Mouse (Mus musculus): Measurements from ENCODE around the gene Jazf1. TPM values are rescaled to one million over a fixed set of nuclear protein-coding genes. Genes with fewer than 3 reads are reported as not detected.

Jazf1 gene
- polyA plus RNA-seq, 1 experiment from 2014 or later = 12.6 TPM

DNA sequence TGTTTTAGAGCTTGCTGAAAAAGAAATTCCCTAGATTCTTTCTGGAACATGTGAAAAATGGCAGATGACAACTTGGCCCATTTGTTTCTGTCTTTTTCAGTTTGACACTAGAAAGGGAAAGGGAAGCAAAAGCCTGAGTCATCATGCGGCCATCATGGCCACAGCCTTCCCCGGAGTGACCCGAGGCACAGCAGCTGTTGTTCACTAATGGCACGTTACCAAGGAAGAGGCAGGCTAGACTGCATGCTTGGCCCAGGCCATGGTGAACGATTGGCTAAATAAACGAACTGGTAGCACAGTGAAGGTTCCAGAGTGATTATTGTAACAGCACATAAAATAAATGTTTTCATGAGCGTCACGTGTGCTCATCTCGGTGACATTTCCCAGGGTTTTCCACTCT lies 114.0 kb downstream of the Jazf1 start:
- Histone ChIP-seq H3K4me1 (ENCODE audit: control insufficient read depth, insufficient read depth, low read length) (peaks cover 11% of the 10 kb centered on the region), H3K4me2 (ENCODE audit: low read depth, low read length) (no peak overlapping the region), H3K27me3 (ENCODE audit: control insufficient read depth, insufficient read depth, low read length) (no peaks in the 10 kb centered on the region), H3K9ac (ENCODE audit: low read length) (no peak overlapping the region), H3K9me3 (replicated peaks; ENCODE audit: control insufficient read depth, low read length) (no peaks in the 10 kb centered on the region), H3K4me3 (ENCODE audit: low read length) (no peak overlapping the region), H3K36me3 (ENCODE audit: control insufficient read depth, insufficient read depth) (no peaks in the 10 kb centered on the region), H3K27ac (ENCODE audit: low read length) (no peak overlapping the region)
- 69% methylated on average over 9 of the region's 9 CpGs for WGBS
- ATAC-seq (replicated peaks; ENCODE audit: extremely low read depth, insufficient read depth, low FRiP score) = no peak; the same call in 1 of the 2 replicates

DNA sequence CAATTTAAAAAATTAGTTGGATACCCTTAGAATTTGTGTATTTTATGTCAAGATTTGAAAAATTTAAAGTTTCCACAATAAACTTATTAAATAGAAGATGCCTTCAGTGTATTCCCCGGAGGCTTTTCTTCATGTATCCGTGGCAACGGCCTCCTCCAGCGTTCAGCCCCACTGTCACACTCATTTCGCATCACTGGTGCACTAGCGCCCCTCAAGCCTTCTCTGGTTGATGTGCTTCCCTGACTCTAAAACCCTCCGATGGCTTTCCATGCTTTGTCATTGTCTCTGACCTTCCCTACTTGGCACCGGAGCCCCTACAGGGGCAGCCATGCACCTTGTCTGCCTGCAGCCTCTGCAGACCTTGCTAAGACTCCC lies 115.9 kb downstream of the Jazf1 start:
- no peak for ATAC-seq (replicated peaks; ENCODE audit: extremely low read depth, insufficient read depth, low FRiP score)
- Histone ChIP-seq H3K4me2 (ENCODE audit: low read depth, low read length) (no peak overlapping the region), H3K27me3 (ENCODE audit: control insufficient read depth, insufficient read depth, low read length) (no peaks in the 10 kb centered on the region), H3K27ac (ENCODE audit: low read length) (no peak overlapping the region), H3K4me3 (ENCODE audit: low read length) (no peak overlapping the region), H3K9me3 (replicated peaks; ENCODE audit: control insufficient read depth, low read length) (no peaks in the 10 kb centered on the region), H3K36me3 (ENCODE audit: control insufficient read depth, insufficient read depth) (no peaks in the 10 kb centered on the region), H3K4me1 (ENCODE audit: control insufficient read depth, insufficient read depth, low read length) (peaks cover 11% of the 10 kb centered on the region), H3K9ac (ENCODE audit: low read length) (no peak overlapping the region)
- 75% methylated on average over 8 of the region's 8 CpGs for WGBS

DNA sequence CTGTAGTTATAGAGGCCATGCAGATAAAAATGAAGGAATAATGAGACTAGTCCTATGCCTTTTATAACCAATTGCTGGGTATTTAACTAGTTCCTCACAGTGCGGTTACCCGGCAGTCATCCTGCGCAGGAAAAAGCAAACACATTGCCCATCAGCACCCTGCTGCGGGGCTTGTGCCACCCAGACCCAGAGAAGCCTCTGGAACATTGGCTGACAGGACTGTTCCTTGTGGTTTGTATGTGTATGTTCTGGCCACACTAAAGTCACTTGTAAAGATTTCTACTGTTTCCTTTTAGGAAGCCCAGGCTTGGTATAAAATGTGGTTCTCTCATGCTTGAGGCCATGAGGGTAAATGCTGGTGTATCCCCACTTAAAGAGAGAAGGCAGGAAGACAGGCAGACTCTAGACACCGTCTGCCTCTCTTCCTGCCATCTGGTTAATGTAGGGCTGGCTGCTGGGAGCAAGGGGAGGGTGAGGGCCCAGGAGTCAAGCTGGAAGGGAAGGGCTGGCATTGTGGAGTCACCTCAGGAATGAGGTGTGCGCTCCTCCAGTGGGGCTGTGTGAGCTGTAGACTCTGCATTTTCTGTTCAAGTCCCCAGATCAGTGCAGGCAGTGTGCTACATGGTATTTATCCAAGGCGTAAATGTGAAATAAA lies 116.4 kb downstream of the Jazf1 start:
- peak overlapping the region; percentile 14; the same call in 1 of the 2 replicates for H3K27ac ChIP-seq (ENCODE audit: low read length)
- no peak overlapping the region for H3K4me2 ChIP-seq (ENCODE audit: low read depth, low read length)
- peaks cover 9% of the 10 kb centered on the region; the same call in 1 of the 2 replicates for H3K4me1 ChIP-seq (ENCODE audit: control insufficient read depth, insufficient read depth, low read length)
- H3K27me3 ChIP-seq (ENCODE audit: control insufficient read depth, insufficient read depth, low read length) = no peaks in the 10 kb centered on the region
- WGBS = 75% methylated on average over 7 of the region's 7 CpGs
- ATAC-seq (replicated peaks; ENCODE audit: extremely low read depth, insufficient read depth, low FRiP score) = no peak
- no peak overlapping the region for H3K9ac ChIP-seq (ENCODE audit: low read length)
- H3K9me3 ChIP-seq (replicated peaks; ENCODE audit: control insufficient read depth, low read length) = no peaks in the 10 kb centered on the region
- H3K36me3 ChIP-seq (ENCODE audit: control insufficient read depth, insufficient read depth) = no peaks in the 10 kb centered on the region
- H3K4me3 ChIP-seq (ENCODE audit: low read length) = no peak overlapping the region

DNA sequence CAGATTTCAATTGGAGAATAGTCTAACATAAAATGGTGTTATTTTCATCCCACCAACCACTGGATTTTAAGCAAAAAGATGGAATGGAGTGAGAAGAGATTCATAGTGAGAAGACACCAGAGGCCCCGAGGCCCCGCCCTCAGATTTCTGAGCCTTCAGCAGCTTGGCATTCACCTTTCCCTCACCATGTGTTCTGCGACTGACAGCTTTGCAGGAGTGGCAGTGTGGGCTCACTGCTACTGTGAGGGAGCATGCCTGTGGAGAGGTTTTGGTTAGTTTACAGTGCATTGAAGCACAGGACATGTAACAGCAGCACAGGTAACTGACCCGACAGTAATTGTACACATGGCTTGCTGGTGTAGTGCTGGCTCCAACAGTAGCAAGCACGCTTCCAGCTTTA lies 118.1 kb downstream of the Jazf1 start:
- no peak overlapping the region for H3K9ac ChIP-seq (ENCODE audit: low read length)
- no peaks in the 10 kb centered on the region for H3K27me3 ChIP-seq (ENCODE audit: control insufficient read depth, insufficient read depth, low read length)
- H3K4me2 ChIP-seq (ENCODE audit: low read depth, low read length) = no peak overlapping the region
- H3K4me1 ChIP-seq (ENCODE audit: control insufficient read depth, insufficient read depth, low read length) = peaks cover 12% of the 10 kb centered on the region; the same call in 1 of the 2 replicates
- no peaks in the 10 kb centered on the region for H3K9me3 ChIP-seq (replicated peaks; ENCODE audit: control insufficient read depth, low read length)
- no peak overlapping the region for H3K27ac ChIP-seq (ENCODE audit: low read length)
- 58% methylated on average over 5 of the region's 5 CpGs for WGBS
- no peaks in the 10 kb centered on the region for H3K36me3 ChIP-seq (ENCODE audit: control insufficient read depth, insufficient read depth)
- H3K4me3 ChIP-seq (ENCODE audit: low read length) = no peak overlapping the region
- ATAC-seq (replicated peaks; ENCODE audit: extremely low read depth, insufficient read depth, low FRiP score) = no peak; the same call in 1 of the 2 replicates

DNA sequence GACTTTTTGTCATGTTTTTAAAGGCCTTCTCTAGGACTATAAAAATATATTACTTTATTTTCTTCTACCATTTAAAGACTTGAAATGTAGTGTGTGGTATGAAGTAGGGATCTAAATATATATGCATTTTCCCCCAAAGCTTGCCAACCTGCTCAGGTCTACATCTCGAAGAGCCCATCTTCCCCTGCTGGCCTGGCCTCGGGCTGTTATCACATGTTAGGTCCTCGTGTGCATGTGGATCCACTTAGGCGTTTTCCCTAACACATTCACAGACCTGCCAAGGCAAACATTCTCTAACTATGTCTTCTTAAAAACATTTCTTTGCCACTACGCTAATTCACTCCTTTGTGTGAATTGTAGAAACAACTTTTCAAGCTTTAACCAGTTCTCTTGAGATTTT lies 125.9 kb downstream of the Jazf1 start:
- Histone ChIP-seq H3K4me2 (ENCODE audit: low read depth, low read length) (no peak overlapping the region), H3K27me3 (ENCODE audit: control insufficient read depth, insufficient read depth, low read length) (no peaks in the 10 kb centered on the region), H3K4me1 (ENCODE audit: control insufficient read depth, insufficient read depth, low read length) (peaks cover 7% of the 10 kb centered on the region; the same call in 1 of the 2 replicates), H3K27ac (ENCODE audit: low read length) (no peak overlapping the region), H3K9me3 (replicated peaks; ENCODE audit: control insufficient read depth, low read length) (no peaks in the 10 kb centered on the region), H3K4me3 (ENCODE audit: low read length) (no peak overlapping the region), H3K36me3 (ENCODE audit: control insufficient read depth, insufficient read depth) (no peaks in the 10 kb centered on the region), H3K9ac (ENCODE audit: low read length) (no peak overlapping the region)
- ATAC-seq (replicated peaks; ENCODE audit: extremely low read depth, insufficient read depth, low FRiP score) = no peak
- 46% methylated on average over 5 of the region's 5 CpGs for WGBS

DNA sequence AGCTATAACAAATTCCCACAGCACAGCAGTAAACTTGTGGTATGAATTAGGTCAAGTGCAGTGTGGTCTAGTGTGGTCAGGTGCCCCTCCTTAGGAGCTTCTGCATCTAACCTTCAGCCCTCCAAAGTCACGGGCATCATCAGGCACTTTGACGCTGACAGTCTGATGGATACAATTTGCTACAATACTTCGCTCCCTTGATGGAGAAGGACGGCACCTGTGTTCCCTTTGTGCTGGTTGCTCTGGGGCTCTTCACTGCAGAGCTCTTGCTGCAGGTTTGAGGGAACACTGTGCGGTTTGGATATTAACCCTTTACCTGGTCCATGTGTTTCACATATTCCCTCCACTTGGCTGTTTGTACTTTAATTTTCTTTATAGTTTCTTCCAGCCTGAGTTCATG lies 126.3 kb downstream of the Jazf1 start:
- Histone ChIP-seq H3K36me3 (ENCODE audit: control insufficient read depth, insufficient read depth) (no peaks in the 10 kb centered on the region), H3K4me2 (ENCODE audit: low read depth, low read length) (no peak overlapping the region), H3K4me1 (ENCODE audit: control insufficient read depth, insufficient read depth, low read length) (peaks cover 7% of the 10 kb centered on the region; the same call in 1 of the 2 replicates), H3K27ac (ENCODE audit: low read length) (no peak overlapping the region), H3K9me3 (replicated peaks; ENCODE audit: control insufficient read depth, low read length) (no peaks in the 10 kb centered on the region), H3K9ac (ENCODE audit: low read length) (no peak overlapping the region), H3K27me3 (ENCODE audit: control insufficient read depth, insufficient read depth, low read length) (no peaks in the 10 kb centered on the region), H3K4me3 (ENCODE audit: low read length) (no peak overlapping the region)
- no peak for ATAC-seq (replicated peaks; ENCODE audit: extremely low read depth, insufficient read depth, low FRiP score)
- 76% methylated on average over 5 of the region's 5 CpGs for WGBS

DNA sequence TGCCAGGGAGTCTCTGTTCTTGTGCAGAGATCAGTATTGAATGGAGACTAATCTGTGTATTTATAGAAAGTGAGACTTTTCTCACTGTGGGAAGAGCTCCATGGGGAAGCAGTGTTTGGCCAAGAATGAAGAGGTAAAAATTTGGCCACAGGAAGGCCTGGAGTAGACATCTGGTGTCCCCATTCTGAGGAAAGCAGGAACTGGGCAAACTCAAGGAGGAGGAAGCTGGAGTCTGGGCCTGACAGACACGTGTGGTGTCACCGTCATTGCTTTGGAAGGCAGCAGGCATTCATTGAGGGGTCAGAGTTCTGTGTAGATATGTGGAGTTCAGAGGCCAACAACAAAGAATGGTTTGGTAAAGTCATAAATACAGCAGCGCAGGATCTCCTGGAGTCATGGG lies 130.5 kb downstream of the Jazf1 start:
- ATAC-seq (replicated peaks; ENCODE audit: extremely low read depth, insufficient read depth, low FRiP score) = no peak
- H3K27ac ChIP-seq (ENCODE audit: low read length) = 0 out of 2 replicates have a peak overlapping the region, but pooled peaks have one; percentile 1
- peaks cover 9% of the 10 kb centered on the region for H3K4me1 ChIP-seq (ENCODE audit: control insufficient read depth, insufficient read depth, low read length)
- no peak overlapping the region for H3K4me2 ChIP-seq (ENCODE audit: low read depth, low read length)
- 59% methylated on average over 3 of the region's 3 CpGs for WGBS
- no peak overlapping the region for H3K9ac ChIP-seq (ENCODE audit: low read length)
- H3K4me3 ChIP-seq (ENCODE audit: low read length) = no peak overlapping the region
- no peaks in the 10 kb centered on the region for H3K9me3 ChIP-seq (replicated peaks; ENCODE audit: control insufficient read depth, low read length)
- H3K27me3 ChIP-seq (ENCODE audit: control insufficient read depth, insufficient read depth, low read length) = no peaks in the 10 kb centered on the region
- H3K36me3 ChIP-seq (ENCODE audit: control insufficient read depth, insufficient read depth) = no peaks in the 10 kb centered on the region

DNA sequence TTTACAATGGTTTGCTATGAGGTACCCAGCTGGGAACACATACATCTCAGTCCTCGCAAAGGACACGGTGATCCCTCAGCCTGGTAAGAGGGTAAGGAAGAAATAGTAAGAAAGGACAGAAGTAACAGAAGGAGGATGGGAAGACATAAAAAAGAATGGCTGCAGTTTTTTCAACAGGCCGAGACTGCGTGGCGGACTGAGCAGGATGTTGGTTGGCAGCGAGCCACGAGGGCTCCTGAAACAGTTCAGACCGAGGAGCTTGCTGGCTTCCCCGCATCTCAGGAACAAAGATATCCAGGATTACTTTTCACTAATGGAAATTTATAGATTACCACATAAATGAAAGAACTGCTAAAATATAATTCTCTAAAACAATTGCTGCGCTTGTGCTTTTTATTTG lies 131.4 kb downstream of the Jazf1 start:
- no peaks in the 10 kb centered on the region for H3K36me3 ChIP-seq (ENCODE audit: control insufficient read depth, insufficient read depth)
- no peak overlapping the region; the same call in 1 of the 2 replicates for H3K4me2 ChIP-seq (ENCODE audit: low read depth, low read length)
- WGBS = 31% methylated on average over 10 of the region's 10 CpGs
- no peaks in the 10 kb centered on the region for H3K27me3 ChIP-seq (ENCODE audit: control insufficient read depth, insufficient read depth, low read length)
- no peak overlapping the region for H3K4me3 ChIP-seq (ENCODE audit: low read length)
- H3K9ac ChIP-seq (ENCODE audit: low read length) = peak overlapping the region; percentile 15; the same call in 1 of the 2 replicates
- H3K9me3 ChIP-seq (replicated peaks; ENCODE audit: control insufficient read depth, low read length) = no peaks in the 10 kb centered on the region
- ATAC-seq (replicated peaks; ENCODE audit: extremely low read depth, insufficient read depth, low FRiP score) = no peak
- H3K27ac ChIP-seq (ENCODE audit: low read length) = no peak overlapping the region
- H3K4me1 ChIP-seq (ENCODE audit: control insufficient read depth, insufficient read depth, low read length) = peaks cover 9% of the 10 kb centered on the region

DNA sequence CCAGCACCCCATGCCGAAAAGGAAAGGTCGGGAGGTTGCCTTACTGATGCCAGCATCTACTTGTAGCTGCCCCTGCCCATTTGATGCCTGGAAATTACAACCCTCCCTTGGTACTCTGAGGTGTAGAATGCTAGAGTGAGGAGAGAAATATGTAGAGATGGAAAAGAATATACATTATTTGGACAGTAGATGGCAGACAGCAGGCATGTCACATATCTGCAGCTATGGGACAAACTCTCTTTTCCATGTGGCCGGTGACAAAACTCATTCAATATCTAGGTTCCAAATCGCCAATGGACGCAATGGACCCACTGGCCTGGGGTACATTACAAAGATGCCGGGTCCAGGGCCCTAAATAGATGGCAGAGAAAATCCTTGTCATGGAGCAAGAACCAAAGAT lies 134.4 kb downstream of the Jazf1 start:
- Histone ChIP-seq H3K9me3 (replicated peaks; ENCODE audit: control insufficient read depth, low read length) (no peaks in the 10 kb centered on the region), H3K4me1 (ENCODE audit: control insufficient read depth, insufficient read depth, low read length) (peaks cover 9% of the 10 kb centered on the region), H3K4me3 (ENCODE audit: low read length) (no peak overlapping the region), H3K27me3 (ENCODE audit: control insufficient read depth, insufficient read depth, low read length) (no peaks in the 10 kb centered on the region), H3K27ac (ENCODE audit: low read length) (no peak overlapping the region), H3K9ac (ENCODE audit: low read length) (no peak overlapping the region), H3K36me3 (ENCODE audit: control insufficient read depth, insufficient read depth) (no peaks in the 10 kb centered on the region), H3K4me2 (ENCODE audit: low read depth, low read length) (no peak overlapping the region)
- 80% methylated on average over 6 of the region's 6 CpGs for WGBS
- ATAC-seq (replicated peaks; ENCODE audit: extremely low read depth, insufficient read depth, low FRiP score) = no peak
